Mouse (Mus musculus): ENCODE measurements around the gene Dpep2nb. TPM values are rescaled to one million over a fixed set of nuclear protein-coding genes. Genes with fewer than 3 reads are reported as not detected.

Dpep2nb gene
- total and polyA plus RNA-seq, 3 experiments = not detected

DNA sequence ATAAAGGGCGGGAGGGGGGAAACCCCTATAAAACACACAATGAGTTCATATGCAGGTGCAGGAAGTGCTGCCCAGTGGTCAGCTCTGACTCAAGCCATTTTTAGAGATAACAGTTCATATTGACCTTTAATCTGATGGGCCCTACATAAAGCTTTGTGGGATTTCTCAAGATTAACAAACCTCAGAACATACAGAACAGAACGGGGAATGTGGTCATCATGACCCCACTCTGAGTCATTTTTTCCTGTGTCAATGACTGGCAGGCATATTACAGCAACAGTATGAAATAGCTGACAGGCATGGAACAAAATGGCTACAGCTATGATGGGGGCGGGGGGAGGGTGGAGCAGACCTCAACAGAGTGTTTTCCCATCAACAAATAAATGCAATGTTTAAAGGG, 1.4 kb upstream of the Dpep2nb start (continued):
- no peak for TF ChIP-seq UBTF (IDR thresholded peaks at IDR 0.05; ENCODE audit: low read depth, low read length)
- TF ChIP-seq ETS1 (conservative IDR thresholded peaks at IDR 0.05; ENCODE audit: low read depth, low read length) = peak; percentile 92
- 0 out of 2 replicates have a peak, but pooled peaks have one; percentile 22 for TF ChIP-seq CHD2 (IDR thresholded peaks at IDR 0.05; ENCODE audit: low read length)

DNA sequence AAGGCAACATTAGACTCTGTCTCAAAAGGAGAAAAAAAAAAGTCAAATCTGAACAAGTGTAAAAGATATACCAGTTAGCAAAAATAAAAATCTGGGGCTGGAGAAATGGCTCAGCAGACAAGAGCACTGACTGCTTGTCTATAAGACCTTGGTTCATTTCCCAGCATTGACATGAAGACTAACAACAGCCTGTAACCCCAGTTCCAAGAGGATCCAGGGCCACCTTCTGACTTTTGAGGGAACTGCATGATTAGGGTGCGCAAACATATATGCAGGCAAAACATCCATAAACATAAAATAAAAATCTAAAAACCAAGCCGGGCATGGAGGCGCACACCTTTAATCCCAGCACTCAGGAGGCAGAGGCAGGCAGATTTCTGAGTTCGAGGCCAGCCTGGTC, 638 bp upstream of the Dpep2nb start:
- Histone ChIP-seq H3K9me3 (replicated peaks; ENCODE audit: low read length) (no peaks in the 10 kb centered on the region), H3K4me3 (replicated peaks in 1 of 3; ENCODE audit: low read depth in 2 of 3, low read length in 2 of 3, poor library complexity in 1 of 3) (no peak overlapping the region), H3K9ac (ENCODE audit: insufficient read depth, low read depth) (no peak overlapping the region), H3K36me3 (replicated peaks in 1 of 2; ENCODE audit: control insufficient read depth in 1 of 2, insufficient read depth in 1 of 2, low read length in 1 of 2) (peaks cover 0 to 15% of the 10 kb centered on the region in 2 experiments), H3K27ac (ENCODE audit: insufficient read depth, low read depth) (no peak overlapping the region), H3K4me2 (ENCODE audit: insufficient read depth, low read depth, poor library complexity, severe bottlenecking) (no peak overlapping the region), H3K27me3 (replicated peaks) (no peaks in the 10 kb centered on the region), H3K79me2 (replicated peaks; ENCODE audit: control insufficient read depth, extremely low read depth, insufficient read depth, poor library complexity, severe bottlenecking) (peaks cover 9% of the 10 kb centered on the region), H3K4me1 (ENCODE audit: control insufficient read depth in 1 of 2, insufficient read depth in 2 of 2) (peaks cover 10 to 32% of the 10 kb centered on the region in 2 experiments)
- TF ChIP-seq KAT2A (IDR thresholded peaks at IDR 0.05; ENCODE audit: insufficient replicate concordance, low read length) = no peak
- no peak for TF ChIP-seq CHD1 (IDR thresholded peaks at IDR 0.05; ENCODE audit: low read depth, low read length)
- no peak for TF ChIP-seq MAZ (IDR thresholded peaks at IDR 0.05; ENCODE audit: low read depth, low read length)
- no peak for TF ChIP-seq NELFE (IDR thresholded peaks at IDR 0.05; ENCODE audit: low read depth, low read length)
- no peak for TF ChIP-seq E2F4 (IDR thresholded peaks at IDR 0.05; ENCODE audit: insufficient replicate concordance, low read depth, low read length)
- TF ChIP-seq CTCF (conservative IDR thresholded peaks at IDR 0.05 in 1 of 2, IDR thresholded peaks at IDR 0.05 in 1 of 2; ENCODE audit: low read depth in 2 of 2, low read length in 2 of 2) = peak in 1 of 2 experiments; percentile 53; a peak in 2 of 4 replicates
- TF ChIP-seq TCF12 (IDR thresholded peaks at IDR 0.05; ENCODE audit: low read depth, low read length) = no peak
- TF ChIP-seq RAD21 (IDR thresholded peaks at IDR 0.05; ENCODE audit: low read depth, low read length) = peak; percentile 43
- TF ChIP-seq USF1 (IDR thresholded peaks at IDR 0.05; ENCODE audit: low read depth, low read length) = no peak
- no peak for TF ChIP-seq POLR2AphosphoS2 (IDR thresholded peaks at IDR 0.05; ENCODE audit: low read depth, low read length)
- no peak for TF ChIP-seq UBTF (IDR thresholded peaks at IDR 0.05; ENCODE audit: low read depth, low read length)
- no peak for TF ChIP-seq MAX (IDR thresholded peaks at IDR 0.05; ENCODE audit: low read length)
- TF ChIP-seq MYC (IDR thresholded peaks at IDR 0.05; ENCODE audit: low read depth, low read length) = no peak
- peak; percentile 40 for TF ChIP-seq SMC3 (IDR thresholded peaks at IDR 0.05; ENCODE audit: low read depth, low read length)
- TF ChIP-seq ZKSCAN1 (IDR thresholded peaks at IDR 0.05; ENCODE audit: borderline replicate concordance, low read depth, low read length) = no peak
- no peak for TF ChIP-seq JUN (IDR thresholded peaks at IDR 0.05; ENCODE audit: insufficient read depth, low read depth, low read length)
- no peak for TF ChIP-seq ZC3H11A (IDR thresholded peaks at IDR 0.05; ENCODE audit: low read depth, low read length)
- no peak for TF ChIP-seq SIN3A (IDR thresholded peaks at IDR 0.05; ENCODE audit: low read length)
- no peak for TF ChIP-seq MEF2A (IDR thresholded peaks at IDR 0.05; ENCODE audit: borderline replicate concordance, low read depth, low read length)
- TF ChIP-seq RCOR1 (conservative IDR thresholded peaks at IDR 0.05; ENCODE audit: low read depth, low read length) = no peak
- no peak for DNase-seq (ENCODE audit: extremely low read depth)
- in situ Hi-C loops (cut with MboI; ENCODE audit: low pct_ligation_motif_present, low pct_unique_long_range_greater_than_20kb, low sequenced_read_pairs) (no loop called here), dilution Hi-C loops (cut with MboI; ENCODE audit: extremely low pct_ligation_motif_present, extremely low pct_unique_long_range_greater_than_20kb, low sequenced_read_pairs) (no loop called here)
